Mouse (Mus musculus): ENCODE data around the gene Zcchc17.

DNA sequence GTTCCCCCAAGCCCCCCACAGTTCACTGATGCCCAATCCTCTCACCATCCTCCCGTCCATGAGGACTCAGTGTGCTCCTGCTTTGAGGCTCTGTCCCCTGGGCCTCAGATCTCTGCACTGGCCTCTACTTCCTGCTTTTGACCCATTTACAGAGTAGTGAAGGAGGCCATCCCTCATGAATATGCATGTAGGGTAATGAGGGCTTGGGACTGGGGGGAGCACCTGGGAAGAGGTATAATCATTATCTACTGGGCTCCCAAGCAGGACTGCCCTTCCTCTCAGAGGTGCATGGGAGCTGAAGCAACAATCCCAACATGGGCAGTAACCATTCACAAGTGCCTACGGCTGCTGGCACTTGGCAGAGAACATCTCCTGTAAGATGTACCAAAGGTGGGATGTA is 80.6 kb downstream of the Zcchc17 start, which contains the start of gene Serinc2:
- TF ChIP-seq CTCF (IDR thresholded peaks at IDR 0.05; ENCODE audit: borderline replicate concordance, insufficient read depth, low read depth, low read length) = no peak
- TF ChIP-seq POLR2A (IDR thresholded peaks at IDR 0.05; ENCODE audit: borderline replicate concordance, insufficient read depth, low read length) = no peak

All from cerebellum, adult 2 months (tissue).